Mouse (Mus musculus) right cerebral cortex, postnatal 14 days (tissue): Measurements from ENCODE around the gene Hdac6.

Experiments used
- DNase-seq: peaks from one replicate; pipeline ENCODE4 v3.0.0; 2022

Hdac6 gene

DNA sequence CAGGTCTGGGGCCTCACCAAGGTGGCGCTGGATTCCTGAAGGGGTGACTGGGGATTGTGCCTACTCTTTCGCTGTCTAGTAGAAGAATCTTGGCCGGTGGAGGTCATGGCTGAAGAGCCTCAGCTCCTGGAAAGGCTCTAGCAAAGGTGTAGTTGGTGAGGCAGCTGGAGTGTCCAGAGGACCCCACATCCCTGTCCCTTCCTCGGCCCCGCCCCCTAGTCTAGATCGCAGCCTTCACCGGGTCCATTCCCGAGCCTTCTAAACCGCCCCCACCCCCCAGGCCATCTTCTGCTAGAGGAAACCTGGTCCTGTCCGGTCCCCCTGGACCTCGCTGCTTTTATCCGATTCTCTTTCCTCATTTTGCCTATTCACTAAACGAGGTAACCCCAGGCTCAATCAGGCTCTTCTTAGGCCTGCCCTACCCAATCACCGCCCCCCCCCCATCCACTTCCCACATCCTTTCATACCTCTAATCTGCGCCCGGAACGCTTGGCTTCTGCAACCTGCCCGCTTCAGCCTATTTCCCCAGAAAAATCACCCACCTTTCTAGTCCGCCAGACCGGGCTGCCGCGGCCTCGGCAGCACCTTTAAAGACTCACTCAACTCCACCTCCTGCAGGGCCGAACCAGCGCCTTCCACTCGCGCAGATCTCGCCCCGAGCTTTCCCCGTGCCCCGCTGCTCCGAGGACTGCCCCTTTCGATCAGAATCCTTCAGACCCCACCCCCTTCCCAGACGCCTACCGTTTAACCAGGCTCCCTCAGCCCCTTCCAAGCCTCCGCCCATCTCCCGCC, at the start of gene Hdac6:
Hdac6 (minus strand) TSS at position 782 of the 792 bp plus-strand sequence.
- DNase-seq = no peak

DNA sequence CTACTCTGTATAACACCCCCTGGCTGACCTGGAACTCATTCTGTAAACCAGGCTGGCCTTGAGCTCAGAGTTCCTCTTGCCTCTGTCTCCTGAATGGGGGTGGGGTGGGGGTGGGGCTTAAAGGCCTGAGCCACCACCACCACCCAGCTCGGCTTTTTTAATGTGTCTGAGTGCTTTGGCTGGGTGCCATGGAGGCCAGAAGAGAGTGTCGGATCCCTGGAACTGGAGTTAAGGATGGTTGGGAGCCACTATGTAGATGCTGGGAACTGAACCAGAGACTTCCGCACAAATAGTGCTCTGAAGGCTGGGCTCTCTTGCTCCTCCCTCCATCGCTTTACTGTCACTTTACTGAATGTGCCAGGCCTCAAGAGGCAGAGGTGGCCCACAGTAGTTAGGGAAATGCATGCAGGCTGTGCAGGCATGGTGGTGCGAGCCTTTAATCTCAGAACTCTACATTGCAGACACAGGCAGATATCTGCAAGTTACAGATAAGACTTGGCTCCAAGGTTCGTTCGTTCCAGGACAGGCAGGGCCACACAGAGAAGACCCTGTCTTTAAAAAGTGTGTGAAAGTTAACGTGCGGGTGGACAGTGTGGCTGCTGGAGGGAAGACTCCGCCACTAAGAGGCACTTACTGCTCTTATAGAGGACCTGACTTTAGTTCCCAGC, 45.5 kb upstream of the Hdac6 start:
- no peak for DNase-seq

DNA sequence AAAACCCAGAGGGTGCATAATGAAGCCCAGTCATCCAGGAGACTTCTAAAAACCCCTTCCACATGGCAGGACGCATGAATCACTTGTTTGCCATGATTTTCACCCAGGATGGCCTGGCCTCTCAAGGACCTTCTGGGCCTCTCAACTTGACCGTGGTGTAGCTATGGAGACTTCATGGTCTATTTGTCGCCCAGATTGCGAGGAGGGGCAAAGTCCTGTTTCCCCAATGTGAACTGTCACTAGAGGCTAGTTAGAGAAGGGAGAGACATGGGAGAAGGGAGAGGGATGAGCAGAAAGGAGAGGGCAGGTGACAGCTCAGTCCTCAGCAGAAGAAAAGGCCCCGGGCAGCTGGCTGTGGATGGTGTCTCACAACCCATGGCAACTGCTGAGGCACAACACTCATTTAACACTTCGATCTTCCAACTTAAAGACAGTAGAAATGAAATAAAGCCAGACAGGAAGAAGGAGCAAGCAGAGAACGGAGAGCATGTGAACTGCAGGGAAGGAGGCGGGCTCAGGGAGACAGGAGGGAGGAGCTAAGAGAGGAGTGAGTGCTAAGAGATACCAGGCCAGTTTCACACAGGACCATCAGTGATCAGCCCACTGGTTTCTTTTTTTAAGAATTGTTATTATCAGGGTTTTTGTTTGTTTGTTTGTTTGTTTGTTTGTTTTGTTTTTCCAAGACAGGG, 44.8 kb upstream of the Hdac6 start:
- no peak for DNase-seq

DNA sequence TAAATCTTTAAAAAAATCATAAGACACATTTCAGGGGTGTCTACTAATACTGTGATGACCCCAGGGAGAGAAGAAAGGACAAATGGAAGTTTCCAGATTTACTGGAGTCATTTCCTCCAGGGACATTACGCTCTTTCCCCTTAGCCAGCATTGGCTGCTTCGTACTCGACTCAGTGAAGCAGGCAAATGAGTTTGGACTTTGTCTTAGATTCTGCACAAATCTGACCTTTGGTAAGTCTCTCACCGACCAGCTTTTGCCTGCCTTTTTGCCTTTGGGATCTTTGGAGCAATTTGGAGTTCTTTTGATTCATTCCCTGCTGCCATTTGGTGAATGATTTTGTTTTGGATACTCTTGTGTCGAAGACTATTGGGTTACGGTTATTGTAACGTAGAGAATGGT, 33.7 kb upstream of the Hdac6 start:
- no peak for DNase-seq

DNA sequence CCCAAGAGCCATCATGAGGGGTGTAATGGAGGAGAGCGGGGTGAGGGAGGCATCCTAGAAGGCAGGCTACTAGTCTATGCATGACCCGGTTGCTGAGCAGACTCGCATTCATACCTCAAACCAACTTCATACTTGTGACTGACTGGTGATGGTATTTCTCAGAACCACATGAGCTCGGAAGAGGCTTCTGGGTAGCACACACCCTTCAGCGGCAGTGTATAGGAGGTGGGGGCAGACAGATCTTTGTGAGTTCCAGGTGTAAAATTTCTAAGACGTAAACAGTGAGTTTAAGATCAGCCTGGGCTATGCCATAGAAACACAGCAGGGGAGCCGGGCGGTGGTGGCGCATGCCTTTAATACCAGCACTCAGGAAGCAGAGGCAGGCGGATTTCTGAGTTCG, 30.2 kb upstream of the Hdac6 start, which contains the start of gene Gata1:
Gata1 (minus strand) TSS at position 180 of the 400 bp plus-strand sequence.
- no peak for DNase-seq

DNA sequence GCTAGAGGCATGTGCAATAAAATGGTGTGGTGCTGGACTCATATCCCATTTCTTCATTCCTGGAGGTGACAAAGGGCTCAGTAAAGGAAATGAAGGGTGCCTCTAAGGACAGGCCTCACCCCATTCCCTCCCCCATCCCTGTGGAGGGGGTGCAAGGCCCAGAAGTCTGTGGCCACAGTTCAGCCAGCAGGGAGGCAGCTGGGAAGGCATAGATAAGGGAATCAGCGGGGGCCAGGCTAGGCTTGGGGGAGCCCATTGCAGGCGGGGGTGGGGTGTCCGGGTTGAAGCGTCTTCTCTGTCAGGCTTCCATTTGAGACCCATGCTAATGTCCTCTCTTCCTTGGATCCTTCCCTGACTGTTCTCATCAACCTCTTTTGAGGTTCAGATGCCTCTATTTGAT, 23.6 kb upstream of the Hdac6 start:
- no peak for DNase-seq

DNA sequence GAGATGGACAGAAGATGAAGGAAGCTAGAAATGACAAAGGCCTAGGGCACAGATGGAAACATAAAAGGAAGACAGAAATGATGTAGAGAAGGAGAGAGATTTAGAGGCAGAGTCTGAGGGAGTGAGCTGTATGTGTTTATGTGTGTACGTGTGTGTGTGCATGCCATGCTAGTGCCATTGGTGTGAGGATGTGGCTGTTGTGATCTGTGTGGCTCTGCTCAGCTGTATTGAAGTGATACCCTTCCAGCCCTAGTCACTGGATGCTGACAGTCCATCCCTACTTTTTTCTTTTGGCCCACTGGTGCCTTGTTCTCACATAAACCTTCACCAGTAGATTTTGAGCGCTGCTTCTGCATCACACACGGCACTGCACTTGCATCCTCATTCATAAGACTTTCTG, 21.2 kb upstream of the Hdac6 start:
- DNase-seq = no peak

DNA sequence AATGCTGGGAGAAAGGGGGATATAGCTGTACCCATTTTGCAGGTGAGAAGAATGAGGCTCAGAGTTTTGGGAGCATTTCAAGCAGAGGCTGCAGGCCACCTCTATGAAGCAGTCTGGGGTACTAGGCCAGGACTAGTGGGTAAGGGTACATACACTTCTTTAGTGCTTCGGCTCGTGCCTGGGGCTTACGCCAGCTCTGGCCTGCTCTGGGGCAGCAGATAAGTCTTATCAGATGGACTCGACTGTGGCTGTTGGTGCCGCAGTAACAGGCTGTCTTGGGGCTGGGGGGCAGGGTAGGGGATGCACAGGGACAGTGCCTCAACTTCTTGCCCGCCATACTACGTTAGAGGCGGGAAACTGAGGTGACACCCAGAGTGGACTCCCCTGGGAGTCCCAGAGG, 20.5 kb upstream of the Hdac6 start:
- no peak for DNase-seq

DNA sequence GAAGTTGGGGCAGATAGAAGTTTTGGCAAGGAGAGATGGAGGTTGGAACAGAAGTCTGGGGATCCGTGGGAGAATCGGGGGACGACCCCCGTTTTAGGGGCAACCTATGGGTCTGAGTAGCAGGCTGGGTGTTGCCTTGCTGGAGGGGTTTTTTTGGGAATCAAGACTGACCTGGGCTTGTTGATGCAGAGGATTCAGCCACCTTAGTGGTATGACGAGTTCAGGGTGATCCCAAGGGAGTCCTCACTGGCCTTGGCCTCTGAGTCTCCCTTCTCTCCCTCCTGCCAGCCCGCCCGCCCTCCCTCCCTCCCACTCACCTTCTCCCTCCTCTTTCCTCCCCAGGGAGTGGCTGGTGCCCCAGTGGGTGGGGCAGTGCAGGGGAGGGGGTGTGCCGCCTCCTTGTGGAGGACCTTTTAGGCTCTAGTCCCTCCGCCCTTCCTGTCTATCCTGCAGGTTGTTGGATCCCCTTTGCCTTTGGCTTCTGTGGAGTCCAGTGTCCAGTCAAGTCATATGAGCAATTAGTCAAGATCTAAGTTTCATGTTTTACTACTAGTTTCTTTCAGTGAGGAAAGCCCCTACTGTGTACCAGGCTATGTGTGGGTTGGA, 20.0 kb upstream of the Hdac6 start:
- no peak for DNase-seq

DNA sequence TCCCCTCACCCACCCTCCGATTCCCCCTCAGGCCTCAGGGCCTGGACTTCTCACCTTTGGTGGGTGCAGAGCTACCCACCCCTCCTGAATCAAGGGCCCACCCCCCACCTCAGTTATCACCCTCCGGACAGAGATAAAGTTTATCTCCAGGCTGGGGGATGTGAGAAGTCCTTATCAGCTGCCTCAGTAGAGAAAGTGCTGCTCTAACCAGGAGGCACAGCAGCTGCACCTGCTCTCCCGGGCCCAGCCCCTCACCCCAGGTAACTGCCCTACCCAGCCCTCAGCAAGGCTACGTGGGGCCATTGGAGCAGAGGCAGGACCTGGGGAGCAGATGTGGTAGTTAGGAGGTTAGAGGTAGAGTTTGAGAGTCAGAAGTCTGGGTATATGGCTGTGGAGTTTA, 18.5 kb upstream of the Hdac6 start:
- DNase-seq = no peak

DNA sequence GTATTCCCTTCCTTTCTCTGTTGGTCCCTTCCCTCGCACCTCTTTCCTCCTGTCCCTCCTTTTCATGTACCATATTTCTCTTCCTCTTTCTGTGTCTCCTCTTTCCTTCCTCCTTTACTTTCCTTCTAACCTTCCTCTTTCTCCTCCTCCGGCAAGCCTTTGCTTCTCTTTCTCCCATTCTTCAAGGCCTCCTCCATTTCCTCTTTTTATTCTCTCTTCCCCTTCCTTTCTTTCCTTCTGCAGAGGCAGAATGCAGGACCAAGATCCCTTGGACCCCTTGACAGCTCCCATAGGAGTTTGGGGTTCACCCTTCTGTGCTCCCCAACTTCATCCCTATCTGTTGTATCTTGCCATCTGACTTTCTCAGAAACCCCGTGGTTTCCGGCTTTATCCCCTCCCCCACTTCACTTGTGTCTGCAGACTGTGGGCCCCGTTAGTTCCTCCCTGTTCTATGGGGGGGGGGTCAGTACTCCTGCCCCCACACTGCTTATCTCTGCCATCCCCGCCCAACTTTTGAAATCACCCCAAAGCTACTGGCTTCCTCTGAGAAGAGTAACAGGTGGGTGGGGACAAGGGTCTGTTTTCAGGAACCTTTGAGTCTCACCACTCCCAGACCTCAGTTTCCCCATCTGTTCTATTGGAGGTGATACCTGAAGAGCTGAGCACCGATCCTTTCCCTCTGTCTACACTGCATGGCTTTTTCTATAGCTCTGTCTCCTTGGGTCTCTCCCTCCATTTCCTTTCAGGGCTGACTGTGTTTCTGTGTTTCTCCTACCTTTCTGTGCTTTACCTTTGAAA, 16.3 kb upstream of the Hdac6 start:
- DNase-seq = no peak

DNA sequence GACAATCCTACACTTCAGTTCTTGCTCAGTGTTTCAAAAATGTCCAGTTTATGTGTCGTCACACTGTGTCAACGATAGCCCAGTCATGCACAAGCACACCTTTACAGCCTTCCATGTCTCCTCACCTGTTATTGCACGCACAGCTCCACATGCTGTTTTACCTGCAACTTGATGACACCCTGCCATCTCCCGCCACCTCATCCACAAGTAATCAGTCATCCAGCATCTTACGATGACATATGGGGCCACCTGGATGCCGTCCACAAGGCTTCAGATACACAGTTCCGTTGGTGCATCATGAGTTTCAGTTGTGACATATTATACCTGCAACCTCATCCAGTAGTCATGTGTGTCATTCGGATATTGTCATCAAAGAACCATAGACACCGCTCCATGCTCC, 11.2 kb upstream of the Hdac6 start:
- no peak for DNase-seq

DNA sequence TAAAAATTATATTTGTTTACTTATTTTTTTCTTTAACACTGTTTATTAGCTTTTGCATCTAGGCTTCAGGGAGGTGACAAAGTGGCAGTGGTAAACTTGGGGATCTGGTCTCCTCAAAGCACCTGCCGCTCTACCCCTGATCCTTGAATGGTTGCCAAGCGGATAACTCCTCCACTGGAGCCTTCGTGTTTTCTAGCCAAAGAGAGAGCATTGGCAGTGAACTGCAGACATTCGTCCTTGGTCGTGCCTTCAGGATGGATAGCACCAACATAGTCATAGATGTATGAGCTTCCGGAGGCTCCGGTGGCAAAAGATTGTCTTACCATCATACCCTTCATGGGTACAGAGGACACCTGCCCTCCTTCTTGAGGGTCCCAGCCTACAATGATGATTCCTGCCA, 2.4 kb upstream of the Hdac6 start:
- no peak for DNase-seq

DNA sequence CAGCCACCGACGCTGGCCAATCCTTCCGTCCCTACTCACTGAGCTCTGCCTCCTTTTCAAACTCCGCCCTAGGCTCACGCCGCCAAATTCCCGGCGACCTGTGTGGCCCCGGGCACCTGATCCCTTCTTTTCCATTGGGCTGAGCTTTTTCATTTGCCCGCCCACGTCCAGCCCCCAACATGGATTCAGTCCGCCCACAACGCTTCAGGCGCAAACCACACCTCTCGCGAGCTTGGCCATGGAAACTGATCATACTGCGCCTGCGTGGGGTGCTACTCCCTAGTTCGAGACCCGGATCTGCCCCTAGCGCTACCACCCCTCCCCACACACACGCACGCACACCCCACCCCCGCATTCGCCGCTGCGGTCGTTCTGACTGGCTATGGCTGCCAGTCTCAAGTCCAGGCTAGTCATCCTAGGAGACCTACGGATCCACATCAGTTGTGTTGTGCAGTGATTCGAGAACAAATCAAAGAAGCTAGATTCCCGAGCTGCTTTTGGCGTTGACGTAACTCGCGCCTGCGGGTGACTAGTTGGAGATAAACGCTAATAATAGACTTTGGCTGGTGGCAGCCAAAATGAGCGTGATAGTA, 307 bp upstream of the Hdac6 start:
- peak; percentile 90 for DNase-seq

DNA sequence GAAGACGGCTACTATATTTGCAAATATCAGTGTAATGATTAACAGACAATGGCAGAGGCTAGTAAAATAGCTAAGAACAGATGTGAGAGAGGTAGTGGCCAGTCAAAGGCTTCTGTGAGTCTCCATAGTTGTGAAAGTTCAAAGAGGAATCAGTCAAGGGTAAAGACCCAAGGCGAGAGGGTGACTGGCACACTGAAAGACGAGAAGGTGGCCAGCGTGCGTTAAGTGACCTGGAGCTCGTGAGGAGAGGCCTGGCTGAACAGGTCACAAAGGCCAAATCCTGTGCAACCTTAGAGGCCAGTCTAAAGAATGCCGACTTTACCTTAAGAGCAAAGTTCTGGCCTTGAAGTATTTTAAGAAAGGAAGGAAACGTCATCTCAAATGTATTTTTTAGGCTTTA, 2.1 kb downstream of the Hdac6 start:
- no peak for DNase-seq

DNA sequence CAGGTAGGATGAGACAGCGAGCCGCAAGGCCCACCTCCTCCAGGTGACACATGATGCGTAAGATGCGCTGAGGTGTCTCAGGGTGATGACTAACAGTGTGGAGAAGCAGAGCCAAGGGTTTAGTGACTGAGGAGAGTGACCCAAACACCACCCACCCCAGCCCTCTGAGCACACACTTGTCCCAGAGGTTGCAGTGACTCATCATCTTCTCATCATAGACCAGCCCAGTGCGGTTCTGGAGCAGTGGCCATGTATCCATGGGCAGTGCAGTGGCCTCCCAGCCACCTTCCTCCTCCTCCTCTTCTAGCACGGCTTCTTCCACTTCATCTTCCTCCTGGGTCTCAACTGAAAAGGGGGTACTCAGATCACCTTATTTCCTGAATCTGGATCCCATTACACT, 10.0 kb downstream of the Hdac6 start:
- no peak for DNase-seq

DNA sequence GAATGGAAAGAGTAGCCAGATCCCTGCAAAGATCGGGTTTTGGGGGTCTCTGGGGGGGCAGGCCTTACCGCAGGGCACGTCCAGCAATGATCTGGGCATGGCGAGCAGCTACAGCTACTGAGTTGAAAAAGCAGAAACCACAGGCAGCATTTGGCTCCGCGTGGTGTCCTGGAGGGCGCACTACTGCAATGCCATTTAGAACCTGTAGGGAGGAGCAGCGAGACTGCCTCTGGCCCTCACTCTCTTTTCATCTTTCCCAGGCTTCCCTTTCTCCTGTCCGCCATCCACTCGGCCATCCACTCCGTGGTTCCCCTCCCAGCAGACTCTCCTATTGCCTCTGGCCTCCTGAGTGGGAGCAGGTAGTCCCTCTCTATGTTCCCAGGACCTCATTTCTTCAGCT, 10.8 kb downstream of the Hdac6 start:
- DNase-seq = no peak

DNA sequence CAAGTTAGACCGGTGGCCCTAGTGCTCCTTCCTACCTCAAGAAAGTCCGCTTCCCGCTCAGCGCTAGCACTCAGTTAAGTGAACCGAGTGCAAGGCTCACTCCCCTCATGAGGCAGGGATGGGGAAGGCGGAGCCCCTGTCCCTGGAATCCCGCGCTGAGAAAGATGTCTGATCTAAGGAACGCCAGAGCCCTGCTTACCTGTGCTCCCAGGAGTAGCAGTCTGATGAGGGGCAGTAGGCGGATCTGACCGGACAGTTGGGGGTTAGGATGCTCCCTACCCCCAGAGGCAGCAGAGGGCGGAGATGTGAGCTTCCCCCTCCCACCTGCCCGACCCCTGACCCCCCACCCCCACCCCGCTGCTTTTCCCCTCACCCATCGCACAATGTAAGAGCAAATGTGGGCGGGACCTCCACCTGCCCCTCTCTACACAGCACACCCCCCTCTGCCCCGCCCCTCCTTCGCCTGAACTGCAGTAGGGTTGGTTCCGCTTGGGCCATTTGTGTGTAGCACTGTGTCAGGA, 19.4 kb downstream of the Hdac6 start, which contains the start of gene Eras:
Eras (minus strand) TSS at position 338 of the 521 bp plus-strand sequence.
- no peak for DNase-seq

DNA sequence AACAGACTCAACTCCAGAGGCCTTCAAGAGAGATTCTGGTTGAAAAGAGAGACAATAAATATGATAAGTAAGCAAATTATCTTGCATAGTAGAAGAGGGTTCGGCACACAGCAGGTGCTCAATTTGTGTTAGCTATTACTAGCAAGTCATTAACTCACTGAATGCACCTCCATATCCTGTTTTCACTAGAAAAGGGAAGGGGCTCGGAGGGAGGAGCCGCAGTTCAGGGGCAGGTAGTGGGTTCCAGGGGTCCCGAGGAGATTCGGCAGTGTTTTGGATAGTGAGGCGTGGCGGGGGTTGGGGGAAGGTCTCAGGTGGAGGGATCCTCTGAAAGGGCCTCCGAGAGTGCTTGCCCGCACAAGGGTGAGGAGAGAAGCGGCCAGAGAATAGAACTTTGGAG, 20.6 kb downstream of the Hdac6 start:
- no peak for DNase-seq

DNA sequence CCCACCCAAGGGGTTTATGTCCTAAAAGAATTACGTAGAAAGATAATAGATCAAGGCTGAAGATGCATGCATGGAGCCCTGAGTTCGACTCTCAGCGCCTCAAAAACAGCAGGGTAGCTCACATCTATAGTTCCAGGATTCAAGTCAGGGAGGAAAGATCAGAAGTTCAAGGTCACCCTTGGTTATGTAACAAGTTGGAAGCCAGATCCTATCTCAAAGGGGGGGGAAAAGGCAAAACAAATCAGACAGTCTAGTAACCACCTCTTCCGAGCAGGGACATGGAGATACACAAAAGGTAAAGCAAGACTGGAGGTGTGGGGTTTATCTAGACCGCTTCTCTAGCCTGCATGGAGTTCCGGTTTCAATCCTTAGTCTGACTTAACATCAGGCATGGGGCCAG, 21.4 kb downstream of the Hdac6 start:
- no peak for DNase-seq

DNA sequence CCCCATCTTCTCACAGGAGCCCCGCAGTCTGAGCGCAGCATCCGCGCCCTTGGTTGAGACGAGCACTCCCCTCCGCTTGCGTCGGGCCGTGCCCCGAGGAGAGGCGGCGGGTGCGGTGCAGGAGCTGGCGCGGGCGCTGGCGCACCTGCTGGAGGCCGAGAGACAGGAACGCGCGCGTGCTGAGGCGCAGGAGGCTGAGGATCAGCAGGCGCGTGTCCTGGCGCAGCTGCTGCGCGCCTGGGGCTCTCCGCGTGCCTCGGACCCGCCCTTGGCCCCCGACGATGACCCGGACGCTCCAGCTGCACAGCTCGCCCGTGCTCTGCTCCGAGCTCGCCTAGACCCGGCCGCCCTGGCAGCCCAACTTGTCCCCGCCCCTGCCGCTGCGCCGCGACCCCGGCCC, 25.7 kb downstream of the Hdac6 start:
- DNase-seq = peak; percentile 33
